Mouse (Mus musculus) CD8-positive naive resting alpha-beta T cell, adult 2 months (primary cell): ENCODE results near the gene Gm1993.
"Not testable (repeated sequence)": the region's sequence is repeated elsewhere in the genome, so short reads cannot be mapped to it uniquely, and the experiment has no call there.

Source experiments
- DNase-seq, 2 experiments: peaks; one replicate each; pipeline ENCODE4 v3.0.0; 2022; ENCODE audit warnings: low read depth in 2 of 2, low spot score in 2 of 2

The Gm1993 gene

GRCm38 (mm10) chrX:25570352-25570751, at the start of gene Gm1993:
Gm1993 (minus strand) TSS chrX:25570452.
- DNase-seq = not testable (repeated sequence)
